Mouse (Mus musculus) cerebellum, adult 8-10 months (tissue): ENCODE results near the gene Eva1b.
"Not testable (repeated sequence)": the region's sequence is repeated elsewhere in the genome, so short reads cannot be mapped to it uniquely, and the experiment has no call there.

Source experiments
- DNase-seq: peaks from one replicate; pipeline ENCODE4 v3.0.0; 2022

Gene Eva1b

DNA sequence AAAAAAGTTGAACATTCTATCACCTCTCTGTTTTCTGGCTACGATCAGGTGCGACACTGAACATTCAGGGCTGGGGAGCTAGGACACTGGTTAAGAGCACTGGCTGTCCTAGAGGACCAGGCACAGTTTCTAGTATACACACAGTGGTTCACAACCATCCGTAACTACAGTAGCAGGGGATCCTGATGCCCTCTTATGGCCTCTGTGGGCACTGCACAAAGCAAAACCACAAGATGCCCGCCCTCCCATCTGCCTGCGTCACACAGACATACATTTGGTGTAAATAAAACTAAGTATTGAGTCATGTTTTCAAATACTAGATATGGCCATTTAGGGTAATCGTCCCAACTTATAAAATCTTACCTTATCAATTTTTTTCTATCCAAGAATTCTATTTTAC, 10.0 kb downstream of the Eva1b start:
- DNase-seq: no peak

DNA sequence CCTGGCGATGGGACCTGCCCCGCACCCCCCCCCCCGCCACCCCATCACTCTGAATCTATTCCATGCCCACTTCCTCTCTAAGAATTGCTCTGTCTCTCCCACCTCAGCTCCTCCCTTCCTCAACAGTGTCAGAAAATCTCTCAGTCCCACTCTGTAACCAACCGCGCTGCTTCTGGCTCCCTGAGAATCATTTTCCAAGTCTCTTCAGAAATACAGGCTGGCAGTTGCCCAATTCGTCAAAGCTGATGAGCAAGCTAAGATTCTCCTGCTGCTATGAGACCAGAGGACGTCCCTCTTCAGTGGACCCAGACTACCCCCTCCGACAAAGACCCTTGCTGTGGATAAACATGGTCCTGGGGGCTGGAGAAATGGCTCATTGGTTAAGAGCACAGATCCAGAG, 11.9 kb downstream of the Eva1b start:
- DNase-seq: no peak

DNA sequence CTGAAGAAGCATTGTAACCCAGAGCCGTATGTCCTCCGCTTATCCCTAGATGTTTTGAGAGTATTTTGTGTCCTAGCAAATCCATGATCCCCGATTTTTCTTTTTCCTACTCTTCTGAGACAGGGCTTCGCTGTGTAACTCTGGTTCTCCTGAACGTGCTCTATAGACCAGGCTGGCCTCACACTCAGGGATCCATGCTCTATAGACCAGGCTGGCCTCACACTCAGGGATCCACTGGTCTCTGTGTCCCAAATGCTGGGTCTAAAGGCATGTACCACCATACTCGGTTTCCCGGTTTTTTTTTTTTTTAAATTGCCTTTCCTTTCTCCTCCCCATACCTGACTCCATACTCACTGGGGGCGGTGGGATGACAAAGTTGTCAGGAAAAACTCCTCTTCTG, 13.4 kb downstream of the Eva1b start:
- DNase-seq: no peak

DNA sequence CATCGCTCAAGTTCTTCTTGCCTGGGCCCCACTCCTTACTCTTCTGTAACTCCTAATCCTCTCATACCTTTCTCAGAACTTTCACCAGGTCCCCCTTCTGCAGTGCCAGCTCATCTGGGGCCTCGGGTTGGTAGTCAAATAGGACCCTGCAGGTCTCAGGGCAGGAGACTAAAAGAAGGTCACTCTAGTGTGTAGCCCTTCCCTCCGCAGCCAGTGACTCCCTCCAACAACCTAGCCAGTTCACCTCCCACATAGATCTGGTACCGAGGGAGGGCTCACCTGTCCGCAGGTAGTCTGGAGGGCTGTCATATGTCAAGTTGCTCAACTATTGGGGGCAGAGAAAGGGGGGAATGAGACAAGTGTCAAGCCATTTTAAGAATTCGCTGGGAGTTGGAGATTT, 13.9 kb downstream of the Eva1b start:
- no peak for DNase-seq

DNA sequence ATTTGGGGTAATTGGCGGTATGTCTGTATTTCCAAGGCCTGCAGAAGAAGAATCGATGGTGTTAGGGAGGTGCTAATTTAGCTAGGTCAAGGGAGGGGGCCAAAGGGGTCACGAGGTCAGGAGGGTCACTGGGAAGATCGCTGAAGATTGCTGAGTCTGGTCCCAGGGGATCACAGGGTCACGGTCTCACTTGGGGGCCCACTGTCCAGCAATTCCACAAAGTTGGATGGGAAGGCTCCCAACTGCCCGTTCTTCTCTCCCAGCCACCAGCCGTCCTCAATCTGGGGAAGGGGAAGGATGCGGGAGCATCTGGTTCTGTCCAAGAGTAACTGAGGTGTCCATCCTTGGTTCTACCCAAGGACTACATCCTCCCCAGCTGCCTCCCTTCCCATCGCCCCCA, 14.4 kb downstream of the Eva1b start:
- DNase-seq: no peak

DNA sequence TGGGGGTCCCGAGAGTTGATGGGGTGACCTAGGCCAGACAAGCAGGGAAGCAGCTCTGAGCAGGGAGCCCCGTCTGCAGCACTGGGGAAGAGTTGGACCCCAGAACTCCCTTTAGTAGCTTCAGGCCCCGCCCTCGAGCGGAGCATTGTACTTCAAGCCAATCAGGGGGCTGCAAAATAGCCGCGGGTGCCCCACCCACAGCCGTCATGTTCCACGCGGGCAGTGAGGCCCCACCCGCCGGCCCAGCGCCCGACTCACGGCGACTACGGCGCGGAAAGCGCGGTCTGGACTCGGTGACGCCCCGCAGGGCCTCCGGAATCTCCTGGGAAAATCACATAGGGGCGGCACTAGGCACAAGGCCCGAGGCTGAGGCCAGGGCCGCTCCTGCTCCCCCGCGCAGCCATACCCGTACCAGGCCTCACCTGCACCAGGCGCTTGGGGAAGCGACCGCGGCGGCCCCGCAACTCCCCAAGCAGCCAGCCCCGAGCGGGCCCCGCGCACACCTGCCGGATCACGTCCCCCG, 15.1 kb downstream of the Eva1b start:
- peak; percentile 72 for DNase-seq

DNA sequence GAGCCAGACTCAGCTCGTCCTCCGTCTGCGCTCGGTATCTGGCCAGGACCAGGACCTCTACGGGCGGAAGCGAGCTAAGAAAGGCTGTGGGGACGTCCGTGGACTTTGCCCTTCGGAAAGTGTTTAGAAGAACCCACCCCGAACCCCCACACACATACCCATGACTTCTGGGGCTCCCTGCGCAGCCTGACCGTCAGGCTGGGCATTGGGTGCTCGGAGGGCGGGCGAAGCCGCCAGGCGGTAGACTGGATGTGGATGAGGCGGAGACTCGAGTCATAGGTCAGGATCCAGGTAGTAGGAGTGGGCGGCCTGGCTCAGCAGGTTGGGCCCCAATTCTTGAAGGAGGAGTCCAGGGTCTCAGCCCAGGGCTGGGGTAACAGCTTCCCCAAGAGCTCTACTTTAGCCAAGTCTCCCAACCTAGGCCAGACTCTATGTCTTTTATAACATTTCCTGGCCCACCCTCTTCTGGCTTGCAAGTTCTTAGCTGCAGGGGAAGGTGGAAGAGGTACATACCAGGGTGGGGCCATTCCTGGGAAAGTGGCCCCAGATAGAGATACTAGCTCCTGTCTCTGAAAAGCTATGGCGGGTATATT, 15.6 kb downstream of the Eva1b start, which contains the start of gene Sh3d21:
Gene Sh3d21, minus strand, starts transcription at position 425 of the 593 bp plus-strand sequence.
- DNase-seq: no peak

DNA sequence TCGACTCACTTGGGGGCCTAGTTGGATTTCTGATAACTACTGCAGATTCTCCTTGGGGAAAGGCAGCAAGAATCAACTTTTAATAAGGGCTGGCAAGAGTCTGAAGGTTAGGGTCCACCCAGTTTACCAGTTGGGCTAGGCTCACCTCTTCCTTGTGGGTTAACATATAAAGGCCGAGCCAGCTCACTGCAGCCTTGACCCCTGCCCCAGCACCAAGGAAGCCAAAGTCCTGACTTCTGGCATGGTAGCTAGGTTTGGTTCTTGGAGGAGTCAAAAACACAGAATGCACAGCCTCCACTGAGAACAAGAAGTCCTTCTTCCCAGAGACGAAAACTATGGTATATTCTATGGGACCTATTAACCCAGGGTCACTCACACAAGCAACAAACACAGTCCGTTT, 16.1 kb downstream of the Eva1b start:
- DNase-seq: no peak

DNA sequence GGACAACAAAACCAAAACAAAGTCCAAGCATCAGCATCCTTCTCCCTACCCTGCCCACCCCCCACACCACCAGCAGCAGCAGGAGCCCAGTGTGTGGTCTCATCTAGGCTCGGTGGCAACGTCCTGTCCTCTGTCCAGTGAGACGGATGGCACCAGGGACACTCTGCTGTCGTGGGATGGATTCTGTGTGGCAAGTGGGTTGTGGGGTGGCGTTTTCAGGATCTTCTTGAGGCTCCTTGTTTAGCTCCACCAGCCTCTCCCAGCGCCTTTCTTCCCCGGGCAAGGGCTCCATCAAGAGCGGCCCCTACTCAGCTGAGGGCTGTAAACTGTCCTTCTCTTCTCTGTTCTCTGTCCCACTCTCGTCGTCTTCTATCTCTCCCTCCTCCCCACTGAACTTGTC, 17.5 kb downstream of the Eva1b start:
- DNase-seq: not testable (repeated sequence)

DNA sequence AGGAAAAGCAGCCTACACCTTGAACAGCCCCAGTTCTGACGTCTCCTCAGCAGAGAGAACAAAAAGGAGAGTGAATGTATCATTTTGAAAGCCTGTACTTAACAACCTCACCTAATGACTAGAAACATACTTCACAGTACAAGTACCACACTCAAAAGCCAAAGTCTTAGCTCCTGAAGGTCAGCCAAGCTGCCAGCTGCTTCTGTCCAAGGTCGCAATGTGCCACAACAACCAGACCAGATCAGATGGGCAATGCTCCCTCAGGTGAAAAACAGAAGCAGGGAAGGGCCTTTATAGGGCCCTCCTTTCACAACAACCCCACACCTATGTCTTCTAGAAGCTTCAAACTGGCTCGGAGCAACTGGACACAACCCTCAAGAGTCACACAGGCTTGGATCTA, 18.5 kb downstream of the Eva1b start:
- no peak for DNase-seq

DNA sequence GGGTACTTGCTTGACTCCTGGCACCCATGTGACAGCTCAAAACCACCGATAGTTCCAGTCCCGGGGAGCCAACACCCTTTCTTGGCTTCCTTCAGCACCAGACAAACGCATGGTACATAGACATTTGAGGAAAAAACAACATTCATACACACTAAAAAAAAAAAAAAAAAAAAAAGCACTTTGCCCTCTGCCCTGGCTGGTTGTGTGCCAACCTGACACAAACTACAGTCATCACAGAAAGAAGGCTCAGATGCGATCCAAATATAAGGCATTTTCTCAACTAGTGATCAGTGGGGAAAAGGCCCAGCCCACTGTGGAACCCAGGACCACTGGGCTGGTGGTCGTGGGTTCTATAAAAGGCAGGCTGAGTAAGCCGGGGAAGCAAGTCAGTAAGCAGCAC, 21.3 kb downstream of the Eva1b start:
- no peak for DNase-seq

DNA sequence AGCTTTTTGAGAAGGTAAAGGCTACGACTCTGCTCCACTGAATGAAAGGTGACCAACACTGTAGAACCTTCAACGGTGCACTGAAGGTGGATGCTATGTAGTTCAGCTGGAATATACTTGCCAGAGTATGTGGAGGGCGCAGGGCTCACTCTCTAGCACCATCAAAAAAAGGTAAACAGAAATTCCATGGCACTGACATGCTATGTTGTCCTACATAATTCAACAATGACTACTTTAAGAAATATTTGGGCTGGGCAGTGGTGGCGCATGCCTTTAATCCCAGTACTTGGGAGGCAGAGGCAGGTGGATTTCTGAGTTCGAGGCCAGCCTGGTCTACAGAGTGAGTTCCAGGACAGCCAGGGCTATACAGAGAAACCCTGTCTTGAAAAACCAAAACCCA, 23.2 kb downstream of the Eva1b start:
- DNase-seq: not testable (repeated sequence)

DNA sequence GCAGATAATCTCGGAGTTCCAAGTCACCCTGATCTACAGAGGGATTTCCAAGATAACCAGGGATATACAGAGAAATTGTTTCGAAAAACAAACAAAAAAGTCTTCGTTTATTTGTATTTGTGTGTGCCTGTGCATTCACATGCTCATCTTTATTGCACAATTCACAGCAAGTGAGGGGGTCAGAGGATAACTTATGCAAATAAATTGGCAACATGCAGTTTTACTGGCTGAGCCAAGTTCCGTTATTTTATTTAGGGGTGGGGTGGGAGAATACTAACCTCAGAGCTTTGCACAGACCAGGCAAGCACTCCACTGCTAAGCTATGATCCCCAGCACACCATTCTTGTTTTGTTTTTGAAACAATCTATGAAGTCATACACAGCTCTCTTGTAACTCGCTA, 26.3 kb downstream of the Eva1b start:
- no peak for DNase-seq

DNA sequence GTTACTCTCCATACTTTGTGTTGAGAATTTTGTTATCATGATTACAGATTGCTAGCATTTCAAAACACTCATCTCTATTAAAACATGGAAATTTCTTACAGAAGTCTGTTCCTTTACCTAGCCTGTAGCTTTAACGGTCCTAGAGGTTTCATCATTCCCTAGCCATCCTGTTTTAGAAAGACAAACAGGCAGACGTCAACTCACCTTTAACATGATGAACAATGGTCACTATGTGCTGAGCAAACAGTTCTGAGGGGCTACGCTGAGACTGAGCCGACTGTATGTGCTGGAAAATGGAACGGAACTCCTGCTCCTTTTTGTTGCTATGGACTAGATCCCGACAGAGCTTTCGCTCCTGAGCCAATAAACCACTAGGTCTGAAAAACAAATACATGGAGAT, 28.4 kb downstream of the Eva1b start:
- not testable (repeated sequence) for DNase-seq

DNA sequence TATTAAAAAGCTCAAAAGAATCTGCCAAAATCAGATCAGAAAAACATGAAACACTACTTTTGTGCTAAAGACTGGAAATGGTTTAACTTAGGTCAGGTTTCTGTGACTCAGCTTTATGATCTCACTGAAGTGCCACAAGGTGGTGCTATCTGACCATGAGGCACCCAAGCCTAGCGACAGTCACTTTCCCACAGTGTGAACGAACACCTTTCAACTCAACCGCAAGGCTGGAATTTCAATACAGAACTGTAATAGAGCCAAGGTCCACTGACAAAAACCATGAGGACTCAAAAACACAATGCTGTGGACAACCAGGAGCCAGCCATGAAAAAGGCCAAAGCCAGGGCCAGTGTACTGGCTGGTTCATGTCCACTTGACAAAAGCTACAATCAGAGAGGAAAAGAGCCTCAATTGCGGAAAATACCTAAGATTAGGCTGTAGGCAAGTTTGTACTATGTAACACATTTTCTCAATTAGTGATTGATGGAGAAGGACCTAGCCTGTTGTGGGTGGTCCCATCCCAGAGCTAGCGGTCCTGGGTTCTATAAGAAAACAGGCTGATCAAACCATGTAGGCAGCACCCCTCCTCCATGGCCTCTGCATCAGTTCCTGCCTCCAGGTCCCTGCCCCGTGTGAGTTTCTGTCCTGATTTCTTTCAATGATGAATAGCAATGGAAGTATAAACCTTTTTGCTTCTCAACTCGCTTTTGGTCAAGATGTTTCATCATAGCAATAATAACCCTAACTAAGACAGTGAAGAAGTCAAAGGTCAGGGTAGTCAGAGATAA, 33.8 kb downstream of the Eva1b start:
- DNase-seq: peak; percentile 54

DNA sequence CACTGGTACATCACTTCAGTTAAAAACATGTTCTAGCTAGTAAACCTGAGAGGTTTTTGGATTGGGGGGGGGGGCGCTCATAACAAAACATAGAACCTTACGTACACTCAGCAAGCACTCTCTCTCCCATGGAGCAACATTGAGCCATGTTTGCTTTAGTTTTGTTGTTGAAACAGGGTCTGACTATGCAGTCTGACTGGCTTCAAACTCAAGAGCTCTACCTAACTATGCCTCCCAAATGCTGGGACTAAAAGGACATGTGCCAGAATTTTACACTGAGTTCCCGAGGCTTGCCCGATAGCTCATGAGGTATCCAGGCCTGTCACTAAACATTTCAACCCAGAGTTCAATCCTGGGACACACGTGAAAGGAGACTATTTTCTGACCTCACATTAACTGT, 35.5 kb downstream of the Eva1b start:
- DNase-seq: no peak

DNA sequence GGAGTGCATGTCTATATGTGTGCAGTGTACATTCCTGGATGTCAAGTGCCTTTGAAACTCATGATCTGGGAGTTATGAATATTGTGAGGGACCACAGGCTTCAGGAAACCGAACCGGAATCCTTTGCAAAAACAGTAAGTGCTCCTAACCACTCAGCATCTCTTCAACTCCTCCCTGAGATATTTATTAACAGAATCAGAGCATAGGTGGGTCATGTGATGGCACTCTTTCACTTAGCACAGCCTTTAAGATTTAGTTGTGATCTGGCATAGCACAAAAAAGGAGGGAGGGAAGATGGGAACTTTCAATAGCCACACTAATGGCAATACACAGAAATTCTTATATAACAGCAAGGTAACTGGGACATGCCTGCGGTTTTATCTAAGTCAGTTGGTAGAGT, 39.6 kb downstream of the Eva1b start:
- no peak for DNase-seq

DNA sequence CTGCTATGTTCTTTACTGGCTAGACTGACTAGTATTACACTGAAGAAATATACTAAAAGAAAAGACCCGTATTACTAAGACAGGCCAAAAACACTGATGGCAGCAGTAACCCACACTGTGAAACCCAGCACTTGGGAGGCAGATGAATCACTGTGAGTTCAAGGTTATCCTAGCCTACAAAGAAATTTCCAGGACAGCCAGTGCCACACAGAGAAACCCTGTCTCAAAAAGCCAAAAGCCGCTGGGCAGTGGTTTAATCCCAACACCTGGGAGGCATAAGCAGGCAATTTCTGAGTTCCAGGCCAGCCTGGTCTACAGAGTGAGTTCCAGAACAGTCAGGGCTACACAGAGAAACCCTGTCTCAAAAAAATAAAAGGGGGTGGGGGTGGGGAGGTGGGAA, 43.1 kb downstream of the Eva1b start:
- DNase-seq: no peak

DNA sequence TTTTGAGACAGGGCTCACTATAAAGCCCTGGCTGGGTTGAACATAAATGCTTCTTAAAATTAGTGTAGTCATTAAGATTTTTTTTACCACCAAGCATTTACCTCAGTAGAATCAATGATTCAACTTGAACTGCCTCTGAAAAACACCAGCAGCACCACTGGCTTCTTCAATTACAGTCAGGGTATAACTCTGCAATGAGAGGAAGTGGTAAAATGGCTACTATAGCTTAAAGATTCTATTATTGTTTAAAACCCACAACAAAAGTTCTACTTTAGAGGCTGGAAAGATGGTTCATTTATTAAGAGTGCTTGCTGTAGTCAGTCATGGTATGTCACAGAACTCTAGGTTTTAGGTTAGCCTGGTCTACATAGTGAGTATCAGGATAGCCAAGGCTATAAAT, 46.7 kb downstream of the Eva1b start:
- no peak for DNase-seq

DNA sequence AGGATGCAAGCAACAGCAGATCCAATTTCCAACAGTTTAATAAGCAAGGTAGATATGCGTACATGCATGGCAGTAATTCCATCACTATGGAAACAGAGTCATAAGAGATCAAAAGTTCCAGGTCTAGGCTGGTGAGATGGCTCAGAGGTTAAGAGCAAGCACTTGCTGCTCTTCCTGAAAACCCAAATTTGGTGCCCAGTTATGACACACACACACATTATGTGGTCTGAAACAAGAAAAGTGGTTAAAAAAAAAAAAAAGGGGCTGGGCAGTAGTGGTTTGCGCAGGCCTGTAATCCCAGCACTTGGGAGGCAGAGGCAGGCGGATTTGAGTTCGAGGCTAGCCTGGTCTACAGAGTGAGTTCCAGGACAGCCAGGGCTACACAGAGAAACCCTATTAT, 47.4 kb downstream of the Eva1b start:
- no peak for DNase-seq

DNA sequence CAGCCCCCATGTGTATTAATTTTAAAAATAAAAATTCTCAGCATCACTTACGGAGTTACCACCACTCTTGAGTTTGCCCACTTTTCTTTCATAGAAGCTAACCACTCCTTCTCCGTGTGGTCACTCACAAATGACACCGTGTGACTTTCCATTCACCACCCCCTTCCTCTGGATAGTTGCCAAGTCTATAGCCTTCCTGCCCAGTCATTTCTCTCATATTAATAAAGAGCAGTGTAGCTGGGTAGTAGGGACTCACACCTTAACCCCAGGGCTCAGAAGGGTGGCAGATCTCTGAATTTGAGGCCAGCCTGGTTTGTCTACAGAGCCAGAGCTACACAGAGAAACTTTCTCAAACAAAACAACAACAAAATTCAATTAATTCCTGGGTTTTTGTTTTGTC, 49.9 kb downstream of the Eva1b start:
- DNase-seq: no peak
